Mouse (Mus musculus) cerebellum, adult 2 months (tissue): ENCODE measurements around the gene Noct. TPM values are rescaled to one million over a fixed set of nuclear protein-coding genes. Genes with fewer than 3 reads are reported as not detected.

Source experiments
- DNase-seq, 2 experiments: peaks; one replicate each; pipeline ENCODE4 v3.0.0; 2021
- H3K27ac ChIP-seq: fragments of 200-500 bp; 2 replicates; pipeline ENCODE4 v1.5.1; 2012; ENCODE audit warnings: low read length, control low read depth, inconsistent platforms; ENCODE audit not compliant: insufficient read depth
- H3K27me3 ChIP-seq: fragments of 200-500 bp; 2 replicates; pipeline ENCODE4 v1.6.1; 2012; ENCODE audit warnings: inconsistent platforms, mild to moderate bottlenecking, low read length, moderate library complexity; ENCODE audit not compliant: control insufficient read depth, insufficient read depth
- H3K4me1 ChIP-seq: fragments of 200-500 bp; 2 replicates; pipeline ENCODE4 v1.6.1; 2011; ENCODE audit warnings: low read length; ENCODE audit not compliant: control insufficient read depth, insufficient read depth
- H3K4me3 ChIP-seq: fragments of 200-500 bp; replicated peaks from 2 replicates; pipeline ENCODE3; 2011; ENCODE audit warnings: mild to moderate bottlenecking, low read depth, low read length, control low read depth; ENCODE audit not compliant: insufficient read depth
- CTCF ChIP-seq: fragments of 200-500 bp; IDR thresholded peaks from 2 replicates; pipeline ENCODE4 v1.5.1; 2011; ENCODE audit warnings: low read depth, mild to moderate bottlenecking, control low read depth, low read length, moderate library complexity, borderline replicate concordance; ENCODE audit not compliant: insufficient read depth
- POLR2A ChIP-seq: fragments of 200-500 bp; IDR thresholded peaks from 2 replicates; pipeline ENCODE4 v1.6.1; 2011; ENCODE audit warnings: low read length, control low read depth, borderline replicate concordance; ENCODE audit not compliant: insufficient read depth
- WGBS: fragments of 180-500 bp; shearing (Covaris S2); methylation state at CpG from one replicate; pipeline ENCODE4 v1.1.7; 2018; 5-methylcytosine and 5-hydroxymethylcytosine counted together
- polyA plus RNA-seq: library from polyadenylated mRNA; depleted of rRNA; stranded (reverse); fragments of >200 nt; gene quantifications from 2 replicates; pipeline ENCODE4 v1.2.3, GENCODE M21; 2012

Gene Noct
- polyA plus RNA-seq, 1 experiment = 27.8 TPM

DNA sequence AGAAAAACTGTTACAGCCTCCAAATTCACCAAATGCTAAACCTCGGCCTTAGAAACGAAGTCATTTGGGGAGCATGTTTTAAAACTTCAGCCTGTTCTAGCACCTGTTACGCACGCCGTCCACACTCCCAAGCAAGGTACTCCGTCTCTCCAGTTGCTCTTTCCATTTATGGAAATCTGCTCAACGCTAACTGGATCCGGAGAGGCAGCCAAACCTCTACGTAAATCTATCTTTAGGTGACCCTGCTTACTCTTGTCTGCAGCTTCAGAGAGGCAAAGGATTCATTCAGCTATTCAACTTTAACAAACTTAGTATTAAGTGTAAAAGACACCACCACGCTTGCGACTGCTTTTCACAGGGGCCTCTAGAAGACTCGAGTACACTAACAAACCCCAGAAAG, 44.2 kb downstream of the Noct start:
- WGBS = 74% methylated on average over 12 of the region's 12 CpGs
- no peak for TF ChIP-seq POLR2A
- no peak for TF ChIP-seq CTCF
- H3K27me3 ChIP-seq = no peaks in the 10 kb centered on the region

GRCm38 (mm10) chr3:51270069-51270817, 46.0 kb downstream of the Noct start:
- WGBS = 65% methylated on average over 12 of the region's 12 CpGs
- H3K4me3 ChIP-seq = no peak overlapping the region
- no peak overlapping the region for H3K27ac ChIP-seq
- H3K27me3 ChIP-seq = no peaks in the 10 kb centered on the region
- DNase-seq = no peak
- no peaks in the 10 kb centered on the region for H3K4me1 ChIP-seq
- TF ChIP-seq CTCF (no peak), POLR2A (no peak)

More for the DNA sequence above, 44.2 kb downstream of the Noct start:
- H3K4me3 ChIP-seq = no peak overlapping the region
- no peak for DNase-seq
- no peak overlapping the region for H3K27ac ChIP-seq
- no peaks in the 10 kb centered on the region for H3K4me1 ChIP-seq

DNA sequence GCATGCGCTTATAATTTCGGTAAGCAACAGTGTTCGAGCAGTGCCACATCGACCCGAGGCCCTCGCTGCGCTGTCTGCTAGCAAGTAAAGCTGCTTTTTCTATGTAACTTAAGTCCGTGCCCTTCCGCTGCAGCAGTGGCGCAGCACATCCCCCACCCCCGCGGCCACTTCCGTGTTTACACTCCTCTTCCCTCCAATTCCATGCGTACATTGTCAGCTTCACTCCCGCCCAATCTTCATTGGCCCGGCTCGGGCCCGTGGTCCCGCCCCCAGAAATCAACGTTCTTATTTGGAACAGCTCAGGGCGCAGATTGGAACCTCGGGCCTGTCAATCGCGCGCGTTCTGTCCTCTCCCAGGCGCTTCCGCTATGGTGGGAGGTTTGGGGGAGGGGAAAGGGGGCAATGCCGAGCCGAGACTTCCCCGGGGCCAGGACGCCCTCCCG, 51.7 kb downstream of the Noct start:
- WGBS = under 1% methylated on average over 32 of the region's 33 CpGs
- DNase-seq = peak; percentile 97 to 99
- Histone ChIP-seq H3K4me3 (peak overlapping the region; percentile 81), H3K27me3 (no peaks in the 10 kb centered on the region), H3K4me1 (no peaks in the 10 kb centered on the region), H3K27ac (no peak overlapping the region)
- no peak for TF ChIP-seq CTCF
- TF ChIP-seq POLR2A = 0 out of 2 replicates have a peak, but pooled peaks have one; percentile 10

DNA sequence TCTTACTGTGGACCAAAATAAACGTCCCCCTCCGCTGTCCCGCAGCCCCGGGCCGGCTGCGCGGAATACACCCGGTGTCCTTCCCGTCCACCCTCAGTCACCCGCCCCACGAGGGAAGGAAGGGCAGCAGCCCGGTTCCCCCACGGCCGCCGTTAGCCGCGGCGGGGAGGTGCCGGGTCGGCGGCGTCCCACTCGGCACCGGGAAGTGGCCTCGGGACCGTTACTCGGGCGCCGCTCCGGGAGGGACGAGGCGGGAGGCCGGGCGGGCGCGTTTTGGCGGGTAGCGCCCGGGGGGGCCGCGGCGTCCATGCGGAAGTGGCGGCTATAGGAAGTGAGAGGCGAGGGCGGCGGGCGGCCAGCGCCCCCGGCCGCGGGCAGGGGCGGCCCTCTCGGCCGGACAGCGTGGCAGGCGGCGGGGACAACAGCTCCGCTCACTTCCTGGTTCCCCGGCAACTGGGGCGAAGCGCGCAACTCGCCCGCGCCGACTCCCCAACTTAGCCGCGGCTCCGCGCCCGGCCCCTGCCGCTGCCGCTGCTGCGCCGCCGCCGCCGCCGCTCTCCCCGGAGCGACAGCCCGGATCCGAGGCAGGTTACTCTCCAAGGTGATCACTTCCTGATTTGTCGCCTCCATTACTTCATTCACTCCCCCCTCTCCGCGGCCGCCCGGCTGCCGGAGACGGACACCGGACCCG, 52.3 kb downstream of the Noct start:
- Histone ChIP-seq H3K4me1 (no peaks in the 10 kb centered on the region), H3K27ac (peak overlapping the region; percentile 42), H3K27me3 (no peaks in the 10 kb centered on the region), H3K4me3 (peak overlapping the region; percentile 81)
- TF ChIP-seq POLR2A (no peak), CTCF (no peak)
- no peak for DNase-seq
- under 1% methylated on average over 78 of the region's 93 CpGs for WGBS

DNA sequence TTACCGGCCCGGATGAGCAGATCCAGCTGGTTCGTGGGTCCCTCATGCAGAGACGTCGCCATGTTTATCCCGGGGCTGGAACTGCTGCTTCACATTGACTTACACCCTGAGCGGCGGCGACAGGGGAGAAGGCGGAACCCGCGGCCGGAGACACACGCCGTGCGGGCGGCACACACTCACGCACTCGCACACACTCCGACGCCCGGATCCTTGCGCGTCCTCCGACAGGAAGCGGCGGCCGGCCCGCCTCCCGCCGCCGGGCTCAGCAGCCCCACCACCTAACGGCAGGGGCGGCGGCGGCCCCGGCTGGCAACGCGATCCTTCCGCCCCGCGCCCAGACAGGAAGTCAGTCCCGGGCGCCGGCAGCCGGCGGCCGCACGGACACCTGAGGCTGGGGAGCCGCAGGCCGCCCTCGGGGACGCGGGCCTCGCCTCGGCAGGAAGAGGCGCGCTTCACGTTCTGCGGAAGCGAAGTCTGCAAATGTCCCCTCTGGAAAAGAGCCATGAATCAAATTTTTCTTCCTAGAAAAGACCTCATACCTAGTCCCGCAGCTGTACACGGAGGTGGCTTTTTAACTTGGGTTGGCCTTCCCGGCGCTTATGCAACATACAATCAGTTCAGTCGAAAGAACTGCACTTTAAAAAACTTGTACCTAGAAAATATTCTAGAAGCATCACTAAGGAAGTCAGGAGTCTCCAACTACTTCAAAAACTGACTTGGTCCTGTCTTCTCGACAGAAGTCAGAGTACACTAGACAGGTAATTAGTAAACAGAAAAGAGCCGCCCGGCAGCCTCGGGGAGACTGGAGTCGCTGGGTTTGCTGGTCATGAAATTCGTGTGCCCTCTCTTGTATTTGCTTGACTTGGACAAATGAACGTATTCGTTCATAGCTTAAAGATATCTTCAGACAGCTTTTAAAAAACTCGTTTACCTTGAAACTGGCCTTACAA, 53.2 kb downstream of the Noct start:
- peak; percentile 40; the same call in 1 of the 2 replicates for TF ChIP-seq POLR2A
- no peak for TF ChIP-seq CTCF
- Histone ChIP-seq H3K4me3 (peak overlapping the region; percentile 81), H3K4me1 (no peaks in the 10 kb centered on the region), H3K27me3 (no peaks in the 10 kb centered on the region), H3K27ac (peak overlapping the region; percentile 42)
- under 1% methylated on average over 70 of the region's 75 CpGs for WGBS
- peak; percentile 84 to 88 for DNase-seq

DNA sequence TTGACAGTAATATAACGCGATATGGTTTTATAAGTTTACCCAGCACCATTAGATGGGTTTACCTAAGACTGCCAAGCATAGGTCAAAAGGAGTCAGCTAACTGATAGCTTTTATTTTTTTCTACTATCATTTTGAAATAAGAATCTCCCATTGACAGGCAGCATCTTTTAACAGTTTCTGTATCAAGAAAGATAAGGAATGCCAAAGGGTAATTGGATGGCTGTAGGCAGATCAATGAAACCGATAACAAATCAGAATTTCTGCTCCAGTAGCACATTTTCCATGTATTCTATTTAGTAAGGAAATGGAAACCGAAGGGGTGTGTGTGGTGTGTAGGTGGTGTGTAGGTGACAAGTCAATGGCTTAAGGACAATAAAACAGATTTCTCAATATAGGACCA, 54.2 kb downstream of the Noct start:
- 80% methylated on average over 4 of the region's 4 CpGs for WGBS
- no peak overlapping the region for H3K4me3 ChIP-seq
- TF ChIP-seq POLR2A (no peak), CTCF (no peak)
- no peaks in the 10 kb centered on the region for H3K27me3 ChIP-seq
- DNase-seq = no peak
- no peak overlapping the region for H3K27ac ChIP-seq
- no peaks in the 10 kb centered on the region for H3K4me1 ChIP-seq

- DNase-seq = no peak
- TF ChIP-seq CTCF (no peak), POLR2A (no peak)
- Histone ChIP-seq H3K4me1 (no peaks in the 10 kb centered on the region), H3K4me3 (no peak overlapping the region), H3K27ac (no peak overlapping the region), H3K27me3 (no peaks in the 10 kb centered on the region)
- WGBS = 96% methylated on average over 4 of the region's 4 CpGs
Observed at GRCm38 (mm10) chr3:51281727-51282126, 57.5 kb downstream of the Noct start.
